Mouse (Mus musculus): ENCODE results near the gene Dpy19l1. TPM values are rescaled to one million over a fixed set of nuclear protein-coding genes. Genes with fewer than 3 reads are reported as not detected.

Gene Dpy19l1
- polyA plus RNA-seq, 2 experiments = 10.9 to 17.9 TPM

GRCm38 (mm10) chr9:24505017-24505763, 2.2 kb upstream of the Dpy19l1 start:
- Histone ChIP-seq H3K27me3 (ENCODE audit: control insufficient read depth, insufficient read depth, low read length) (no peaks in the 10 kb centered on the region), H3K36me3 (replicated peaks; ENCODE audit: control insufficient read depth, insufficient read depth, low read depth) (no peaks in the 10 kb centered on the region), H3K4me2 (ENCODE audit: low read depth) (no peak overlapping the region), H3K9ac (replicated peaks) (no peak overlapping the region), H3K4me1 (replicated peaks; ENCODE audit: control insufficient read depth in 2 of 2, insufficient read depth in 2 of 2, low read length in 1 of 2) (peaks cover 15 to 19% of the 10 kb centered on the region in 2 experiments), H3K9me3 (ENCODE audit: control insufficient read depth, low read length) (no peaks in the 10 kb centered on the region), H3K4me3 (ENCODE audit: insufficient read depth in 1 of 2, low read depth in 2 of 2, low read length in 2 of 2) (no peak overlapping the region), H3K27ac (no peak overlapping the region)
- ATAC-seq (ENCODE audit: insufficient read depth) (no peak), DNase-seq (ENCODE audit: low read depth in 3 of 3, low spot score in 3 of 3) (no peak)
- no peak for TF ChIP-seq EP300 (IDR thresholded peaks at IDR 0.05; ENCODE audit: low read depth)
- no peak for TF ChIP-seq CTCF (IDR thresholded peaks at IDR 0.05; ENCODE audit: low read depth)
- 51% methylated on average over 5 of the region's 5 CpGs for WGBS (ENCODE audit: insufficient replicate concordance)

- TF ChIP-seq CTCF (IDR thresholded peaks at IDR 0.05; ENCODE audit: low read depth) (peak; percentile 8; the same call in 1 of the 2 replicates), EP300 (IDR thresholded peaks at IDR 0.05; ENCODE audit: low read depth) (no peak)
- H3K4me3 ChIP-seq (ENCODE audit: insufficient read depth in 1 of 2, low read depth in 2 of 2, low read length in 2 of 2) = no peak overlapping the region
- 50% methylated on average over 2 of the region's 2 CpGs for WGBS (ENCODE audit: insufficient replicate concordance)
- H3K27ac ChIP-seq = no peak overlapping the region
- peaks cover 23 to 27% of the 10 kb centered on the region in 2 experiments for H3K4me1 ChIP-seq (replicated peaks; ENCODE audit: control insufficient read depth in 2 of 2, insufficient read depth in 2 of 2, low read length in 1 of 2)
- H3K27me3 ChIP-seq (ENCODE audit: control insufficient read depth, insufficient read depth, low read length) = no peaks in the 10 kb centered on the region
- no peaks in the 10 kb centered on the region for H3K9me3 ChIP-seq (ENCODE audit: control insufficient read depth, low read length)
- DNase-seq (ENCODE audit: low read depth in 3 of 3, low spot score in 3 of 3) (no peak), ATAC-seq (ENCODE audit: insufficient read depth) (no peak)
- peak overlapping the region; percentile 87; the same call in 1 of the 2 replicates for H3K4me2 ChIP-seq (ENCODE audit: low read depth)
- H3K9ac ChIP-seq (replicated peaks) = no peak overlapping the region
- H3K36me3 ChIP-seq (replicated peaks; ENCODE audit: control insufficient read depth, insufficient read depth, low read depth) = no peaks in the 10 kb centered on the region
Observed at GRCm38 (mm10) chr9:24504381-24504780, 1.4 kb upstream of the Dpy19l1 start.

GRCm38 (mm10) chr9:24503858-24504219, 899 bp upstream of the Dpy19l1 start:
- no peaks in the 10 kb centered on the region for H3K36me3 ChIP-seq (replicated peaks; ENCODE audit: control insufficient read depth, insufficient read depth, low read depth)
- H3K27ac ChIP-seq = peak overlapping the region; percentile 59; the same call in 1 of the 2 replicates
- TF ChIP-seq CTCF (IDR thresholded peaks at IDR 0.05; ENCODE audit: low read depth) = no peak
- peak overlapping the region; percentile 77 for H3K9ac ChIP-seq (replicated peaks)
- H3K4me2 ChIP-seq (ENCODE audit: low read depth) = peak overlapping the region; percentile 87
- H3K9me3 ChIP-seq (ENCODE audit: control insufficient read depth, low read length) = no peaks in the 10 kb centered on the region
- H3K4me3 ChIP-seq (ENCODE audit: insufficient read depth in 1 of 2, low read depth in 2 of 2, low read length in 2 of 2) = peak overlapping the region; percentile 81 to 86
- H3K4me1 ChIP-seq (replicated peaks; ENCODE audit: control insufficient read depth in 2 of 2, insufficient read depth in 2 of 2, low read length in 1 of 2) = peaks cover 23 to 30% of the 10 kb centered on the region in 2 experiments
- DNase-seq (ENCODE audit: low read depth in 3 of 3, low spot score in 3 of 3) (no peak), ATAC-seq (ENCODE audit: insufficient read depth) (no peak)
- WGBS (ENCODE audit: insufficient replicate concordance) = 14% methylated on average over 5 of the region's 5 CpGs
- no peaks in the 10 kb centered on the region for H3K27me3 ChIP-seq (ENCODE audit: control insufficient read depth, insufficient read depth, low read length)

GRCm38 (mm10) chr9:24502571-24503004, 352 bp downstream of the Dpy19l1 start:
- Histone ChIP-seq H3K9ac (replicated peaks) (peak overlapping the region; percentile 88), H3K27ac (peak overlapping the region; percentile 38), H3K27me3 (ENCODE audit: control insufficient read depth, insufficient read depth, low read length) (no peaks in the 10 kb centered on the region), H3K9me3 (ENCODE audit: control insufficient read depth, low read length) (no peaks in the 10 kb centered on the region), H3K4me1 (replicated peaks; ENCODE audit: control insufficient read depth in 2 of 2, insufficient read depth in 2 of 2, low read length in 1 of 2) (peaks cover 26 to 37% of the 10 kb centered on the region in 2 experiments), H3K4me2 (ENCODE audit: low read depth) (peak overlapping the region; percentile 90), H3K36me3 (replicated peaks; ENCODE audit: control insufficient read depth, insufficient read depth, low read depth) (no peaks in the 10 kb centered on the region), H3K4me3 (ENCODE audit: insufficient read depth in 1 of 2, low read depth in 2 of 2, low read length in 2 of 2) (peak overlapping the region; percentile 85 to 86)
- no peak for TF ChIP-seq EP300 (IDR thresholded peaks at IDR 0.05; ENCODE audit: low read depth)
- TF ChIP-seq CTCF (IDR thresholded peaks at IDR 0.05; ENCODE audit: low read depth) = peak; percentile 4; the same call in 1 of the 2 replicates
- WGBS (ENCODE audit: insufficient replicate concordance) = 0% methylated on average over 31 of the region's 48 CpGs
- no peak for DNase-seq (ENCODE audit: low read depth in 3 of 3, low spot score in 3 of 3)
- ATAC-seq (ENCODE audit: insufficient read depth) = peak; percentile 77

- Histone ChIP-seq H3K4me3 (ENCODE audit: insufficient read depth in 1 of 2, low read depth in 2 of 2, low read length in 2 of 2) (peak overlapping the region; percentile 85 to 86), H3K36me3 (replicated peaks; ENCODE audit: control insufficient read depth, insufficient read depth, low read depth) (no peaks in the 10 kb centered on the region), H3K9me3 (ENCODE audit: control insufficient read depth, low read length) (no peaks in the 10 kb centered on the region), H3K4me1 (replicated peaks; ENCODE audit: control insufficient read depth in 2 of 2, insufficient read depth in 2 of 2, low read length in 1 of 2) (peaks cover 26 to 44% of the 10 kb centered on the region in 2 experiments), H3K27ac (peak overlapping the region; percentile 38), H3K9ac (replicated peaks) (peak overlapping the region; percentile 88), H3K4me2 (ENCODE audit: low read depth) (peak overlapping the region; percentile 90), H3K27me3 (ENCODE audit: control insufficient read depth, insufficient read depth, low read length) (no peaks in the 10 kb centered on the region)
- TF ChIP-seq CTCF (IDR thresholded peaks at IDR 0.05; ENCODE audit: low read depth) (peak; percentile 52), EP300 (IDR thresholded peaks at IDR 0.05; ENCODE audit: low read depth) (no peak)
- DNase-seq (ENCODE audit: low read depth in 3 of 3, low spot score in 3 of 3) (no peak), ATAC-seq (ENCODE audit: insufficient read depth) (no peak)
- WGBS (ENCODE audit: insufficient replicate concordance) = 27% methylated on average over 2 of the region's 2 CpGs
Observed at GRCm38 (mm10) chr9:24501618-24502017, 1.3 kb downstream of the Dpy19l1 start.
